Mouse (Mus musculus) ES-E14 (cell line): ENCODE data around the gene Ube2d2b.

Experiments
- CHD2 ChIP-seq: IDR thresholded peaks from 2 replicates; pipeline ENCODE4 v1.6.1; 2014; ENCODE audit warnings: mild to moderate bottlenecking, low read depth, low read length, inconsistent platforms
- HCFC1 ChIP-seq: IDR thresholded peaks from 2 replicates; pipeline ENCODE4 v1.6.1; 2012; ENCODE audit warnings: low read length, inconsistent platforms, borderline replicate concordance; ENCODE audit not compliant: insufficient read depth
- MAFK ChIP-seq: IDR thresholded peaks from 2 replicates; pipeline ENCODE4 v1.6.1; 2014; ENCODE audit warnings: mild to moderate bottlenecking, low read depth, low read length, inconsistent platforms; ENCODE audit not compliant: insufficient read depth
- ZC3H11A ChIP-seq: IDR thresholded peaks from 2 replicates; pipeline ENCODE4 v1.6.1; 2012; ENCODE audit warnings: low read depth, mild to moderate bottlenecking, inconsistent platforms, low read length, borderline replicate concordance
- ZNF384 ChIP-seq: IDR thresholded peaks from 2 replicates; pipeline ENCODE4 v1.6.1; 2012; ENCODE audit warnings: low read depth, low read length, inconsistent platforms

DNA sequence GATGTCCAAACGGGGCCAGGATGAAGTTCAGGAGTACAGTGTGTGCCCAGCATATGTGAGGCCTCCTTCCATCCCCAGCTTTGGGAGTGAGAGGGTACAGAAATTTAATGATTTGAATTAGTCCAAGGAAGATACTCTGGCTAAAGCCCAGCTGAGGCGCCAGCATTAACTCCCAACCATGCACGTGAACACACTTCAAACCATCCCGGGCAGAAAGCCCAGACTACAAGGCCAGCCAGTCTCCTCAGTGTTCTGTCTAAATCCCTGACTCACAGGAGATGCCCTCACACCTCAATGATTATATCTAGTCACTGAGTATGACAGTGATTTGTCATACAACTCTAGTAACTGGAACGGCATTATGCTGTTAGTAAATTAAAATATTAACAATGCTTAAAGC is 17.4 kb downstream of the Ube2d2b start:
- TF ChIP-seq ZC3H11A (no peak), ZNF384 (no peak), MAFK (no peak), CHD2 (no peak), HCFC1 (no peak)
